Mouse (Mus musculus) gastrocnemius, postnatal 10 days (tissue): ENCODE results near the gene Csnk2b. TPM values are rescaled to one million over a fixed set of nuclear protein-coding genes. Genes with fewer than 3 reads are reported as not detected.

Experiments
- DNase-seq: peaks from one replicate; pipeline ENCODE4 v3.0.0; 2021; ENCODE audit warnings: mixed read lengths
- long read RNA-seq, 2 experiments: library from polyadenylated mRNA; stranded (forward); transcript quantifications; one replicate each; pipeline ENCODE4 v2.0.0; 2021
- total RNA-seq, 2 experiments: library from RNA; stranded (reverse); gene quantifications; 2 replicates each; pipeline ENCODE4 v1.2.3; 2021

Csnk2b gene
- total RNA-seq, result 100 to 1,000 TPM; 165 to 166 TPM
- long read RNA-seq, experiment 1, transcript Csnk2b-201 (7 exons, 961 nt), result major isoform, 38 of 44 reads
- long read RNA-seq, experiment 1, partial matches to known transcripts, result 1 of 44 reads
- long read RNA-seq, experiment 1, other reads (novel, unspliced or antisense), result 5 of 44 reads
- long read RNA-seq, experiment 2, transcript Csnk2b-201 (7 exons, 961 nt), result major isoform, 36 of 39 reads
- long read RNA-seq, experiment 2, partial matches to known transcripts, result 2 of 39 reads
- long read RNA-seq, experiment 2, other reads (novel, unspliced or antisense), result 1 of 39 reads

- peak; percentile 39 for DNase-seq
Observed at GRCm38 (mm10) chr17:35121871-35122303, at the start of gene Csnk2b. TSS of gene Csnk2b (minus strand) at chr17:35122053.

- no peak for DNase-seq
Observed at GRCm38 (mm10) chr17:35168541-35169207, 46.8 kb upstream of the Csnk2b start.

GRCm38 (mm10) chr17:35167794-35168193, 45.9 kb upstream of the Csnk2b start:
- no peak for DNase-seq

GRCm38 (mm10) chr17:35166352-35167035, 44.6 kb upstream of the Csnk2b start:
- no peak for DNase-seq

- DNase-seq, result no peak
Observed at GRCm38 (mm10) chr17:35165451-35166155, 43.8 kb upstream of the Csnk2b start.

- DNase-seq, result peak; percentile 96
Observed at GRCm38 (mm10) chr17:35164568-35165450, 43.0 kb upstream of the Csnk2b start, which contains the start of gene Prrc2a. TSS of gene Prrc2a (minus strand) at chr17:35164897.

- DNase-seq, result no peak
Observed at GRCm38 (mm10) chr17:35164218-35164567, 42.3 kb upstream of the Csnk2b start.

GRCm38 (mm10) chr17:35163326-35164081, 41.7 kb upstream of the Csnk2b start:
- DNase-seq, result no peak

GRCm38 (mm10) chr17:35162730-35163129, 40.9 kb upstream of the Csnk2b start:
- no peak for DNase-seq

- DNase-seq, result no peak
Observed at GRCm38 (mm10) chr17:35162121-35162520, 40.3 kb upstream of the Csnk2b start.

- DNase-seq, result no peak
Observed at GRCm38 (mm10) chr17:35161421-35161820, 39.6 kb upstream of the Csnk2b start.

- no peak for DNase-seq
Observed at GRCm38 (mm10) chr17:35159638-35160037, 37.8 kb upstream of the Csnk2b start.

- no peak for DNase-seq
Observed at GRCm38 (mm10) chr17:35158850-35159593, 37.2 kb upstream of the Csnk2b start.

- no peak for DNase-seq
Observed at GRCm38 (mm10) chr17:35157661-35158175, 35.9 kb upstream of the Csnk2b start.

GRCm38 (mm10) chr17:35157254-35157653, 35.4 kb upstream of the Csnk2b start:
- DNase-seq, result no peak

GRCm38 (mm10) chr17:35156461-35157200, 34.8 kb upstream of the Csnk2b start:
- DNase-seq, result no peak

- no peak for DNase-seq
Observed at GRCm38 (mm10) chr17:35155451-35155850, 33.6 kb upstream of the Csnk2b start.

- DNase-seq, result no peak
Observed at GRCm38 (mm10) chr17:35154616-35155015, 32.8 kb upstream of the Csnk2b start.

GRCm38 (mm10) chr17:35153931-35154330, 32.1 kb upstream of the Csnk2b start:
- DNase-seq, result no peak
